Mouse (Mus musculus): ENCODE measurements around the gene Setd1b. TPM values are rescaled to one million over a fixed set of nuclear protein-coding genes. Genes with fewer than 3 reads are reported as not detected.

Setd1b gene
- polyA plus RNA-seq, 2 experiments: 2.7 to 3.3 TPM

- Histone ChIP-seq H3K4me3 (ENCODE audit: insufficient read depth in 1 of 2, low read depth in 2 of 2, low read length in 2 of 2) (peak overlapping the region; percentile 74 to 79), H3K36me3 (replicated peaks; ENCODE audit: control insufficient read depth, insufficient read depth, low read depth) (peaks cover 8% of the 10 kb centered on the region), H3K27ac (peak overlapping the region; percentile 98), H3K4me2 (ENCODE audit: low read depth) (peak overlapping the region; percentile 100), H3K27me3 (ENCODE audit: control insufficient read depth, insufficient read depth, low read length) (no peaks in the 10 kb centered on the region), H3K4me1 (replicated peaks; ENCODE audit: control insufficient read depth in 2 of 2, insufficient read depth in 2 of 2, low read length in 1 of 2) (peaks cover 29 to 35% of the 10 kb centered on the region in 2 experiments), H3K9me3 (ENCODE audit: control insufficient read depth, low read length) (no peaks in the 10 kb centered on the region), H3K9ac (replicated peaks) (peak overlapping the region; percentile 99)
- 1% methylated on average over 39 of the region's 39 CpGs for WGBS (ENCODE audit: insufficient replicate concordance)
- DNase-seq (ENCODE audit: low read depth in 3 of 3, low spot score in 3 of 3) (peak; percentile 79 to 81 (median 80)), ATAC-seq (ENCODE audit: insufficient read depth) (no peak)
- peak; percentile 42 for TF ChIP-seq EP300 (IDR thresholded peaks at IDR 0.05; ENCODE audit: low read depth)
- TF ChIP-seq CTCF (IDR thresholded peaks at IDR 0.05; ENCODE audit: low read depth): no peak
These were observed 2.9 kb upstream of the Setd1b start for GRCm38 (mm10) chr5:123138953-123139721.

- Histone ChIP-seq H3K9ac (replicated peaks) (peak overlapping the region; percentile 99), H3K4me1 (replicated peaks; ENCODE audit: control insufficient read depth in 2 of 2, insufficient read depth in 2 of 2, low read length in 1 of 2) (peaks cover 29 to 34% of the 10 kb centered on the region in 2 experiments), H3K27me3 (ENCODE audit: control insufficient read depth, insufficient read depth, low read length) (no peaks in the 10 kb centered on the region), H3K36me3 (replicated peaks; ENCODE audit: control insufficient read depth, insufficient read depth, low read depth) (peaks cover under 1% of the 10 kb centered on the region; the same call in 1 of the 2 replicates), H3K27ac (peak overlapping the region; percentile 98), H3K4me3 (ENCODE audit: insufficient read depth in 1 of 2, low read depth in 2 of 2, low read length in 2 of 2) (peak overlapping the region; percentile 74 to 79), H3K9me3 (ENCODE audit: control insufficient read depth, low read length) (no peaks in the 10 kb centered on the region), H3K4me2 (ENCODE audit: low read depth) (peak overlapping the region; percentile 100)
- 2% methylated on average over 28 of the region's 28 CpGs for WGBS (ENCODE audit: insufficient replicate concordance)
- ATAC-seq (ENCODE audit: insufficient read depth) (no peak), DNase-seq (ENCODE audit: low read depth in 3 of 3, low spot score in 3 of 3) (no peak)
- TF ChIP-seq CTCF (IDR thresholded peaks at IDR 0.05; ENCODE audit: low read depth) (no peak), EP300 (IDR thresholded peaks at IDR 0.05; ENCODE audit: low read depth) (no peak)
These were observed 2.0 kb upstream of the Setd1b start for GRCm38 (mm10) chr5:123139722-123140627.

GRCm38 (mm10) chr5:123140694-123141554 is 1.1 kb upstream of the Setd1b start:
- Histone ChIP-seq H3K27ac (peak overlapping the region; percentile 98), H3K4me1 (replicated peaks; ENCODE audit: control insufficient read depth in 2 of 2, insufficient read depth in 2 of 2, low read length in 1 of 2) (peaks cover 24 to 35% of the 10 kb centered on the region in 2 experiments), H3K4me2 (ENCODE audit: low read depth) (peak overlapping the region; percentile 100), H3K9ac (replicated peaks) (peak overlapping the region; percentile 99), H3K9me3 (ENCODE audit: control insufficient read depth, low read length) (no peaks in the 10 kb centered on the region), H3K4me3 (ENCODE audit: insufficient read depth in 1 of 2, low read depth in 2 of 2, low read length in 2 of 2) (peak overlapping the region; percentile 74 to 79), H3K27me3 (ENCODE audit: control insufficient read depth, insufficient read depth, low read length) (no peaks in the 10 kb centered on the region), H3K36me3 (replicated peaks; ENCODE audit: control insufficient read depth, insufficient read depth, low read depth) (peaks cover 5% of the 10 kb centered on the region; the same call in 1 of the 2 replicates)
- DNase-seq (ENCODE audit: low read depth in 3 of 3, low spot score in 3 of 3) (peak; percentile 87 to 90 (median 89)), ATAC-seq (ENCODE audit: insufficient read depth) (peak; percentile 40)
- TF ChIP-seq EP300 (IDR thresholded peaks at IDR 0.05; ENCODE audit: low read depth) (no peak; the same call in none of the 2 replicates), CTCF (IDR thresholded peaks at IDR 0.05; ENCODE audit: low read depth) (no peak)
- under 1% methylated on average over 31 of the region's 31 CpGs for WGBS (ENCODE audit: insufficient replicate concordance)

GRCm38 (mm10) chr5:123141555-123142160 is 335 bp upstream of the Setd1b start:
- no peaks in the 10 kb centered on the region for H3K27me3 ChIP-seq (ENCODE audit: control insufficient read depth, insufficient read depth, low read length)
- peaks cover 20 to 29% of the 10 kb centered on the region in 2 experiments for H3K4me1 ChIP-seq (replicated peaks; ENCODE audit: control insufficient read depth in 2 of 2, insufficient read depth in 2 of 2, low read length in 1 of 2)
- peak overlapping the region; percentile 63 to 74 for H3K4me3 ChIP-seq (ENCODE audit: insufficient read depth in 1 of 2, low read depth in 2 of 2, low read length in 2 of 2)
- peak overlapping the region; percentile 98 for H3K27ac ChIP-seq
- no peak for DNase-seq (ENCODE audit: low read depth in 3 of 3, low spot score in 3 of 3)
- H3K36me3 ChIP-seq (replicated peaks; ENCODE audit: control insufficient read depth, insufficient read depth, low read depth): peaks cover 8% of the 10 kb centered on the region
- no peak for TF ChIP-seq EP300 (IDR thresholded peaks at IDR 0.05; ENCODE audit: low read depth)
- TF ChIP-seq CTCF (IDR thresholded peaks at IDR 0.05; ENCODE audit: low read depth): no peak
- 1% methylated on average over 35 of the region's 38 CpGs for WGBS (ENCODE audit: insufficient replicate concordance)
- ATAC-seq (ENCODE audit: insufficient read depth): no peak
- H3K9ac ChIP-seq (replicated peaks): peak overlapping the region; percentile 99
- H3K9me3 ChIP-seq (ENCODE audit: control insufficient read depth, low read length): no peaks in the 10 kb centered on the region
- peak overlapping the region; percentile 100 for H3K4me2 ChIP-seq (ENCODE audit: low read depth)

All from liver, embryonic 14.5 days (tissue).